Mouse (Mus musculus) midbrain, postnatal 0 days (tissue): ENCODE results near the gene Tspan9. TPM values are rescaled to one million over a fixed set of nuclear protein-coding genes. Genes with fewer than 3 reads are reported as not detected.

Experiments
- ATAC-seq: fragments of 200-750 bp; cut with Nextera tagmentation; 2 replicates; pipeline ENCODE4 v1.8.0; 2017; ENCODE audit warnings: moderate number of reproducible peaks, mild to moderate bottlenecking, moderate TSS enrichment, moderate library complexity; ENCODE audit not compliant: low FRiP score
- DNase-seq: peaks from one replicate; pipeline ENCODE4 v3.0.0-alpha.2; 2015; ENCODE audit warnings: low spot score
- H3K27ac ChIP-seq: fragments of 300-500 bp; sonication (generic); 2 replicates; pipeline ENCODE4 v1.5.1; 2014; ENCODE audit warnings: low read depth, mild to moderate bottlenecking, low read length, mixed read lengths
- H3K27me3 ChIP-seq: fragments of 300-500 bp; sonication (generic); 2 replicates; pipeline ENCODE4 v1.6.1; 2014; ENCODE audit warnings: low read length, control low read depth, mixed read lengths; ENCODE audit not compliant: insufficient read depth
- H3K36me3 ChIP-seq: fragments of 300-500 bp; sonication (generic); 2 replicates; pipeline ENCODE4 v1.6.1; 2014; ENCODE audit warnings: low read length, control low read depth, mixed read lengths; ENCODE audit not compliant: insufficient read depth
- H3K4me1 ChIP-seq: fragments of 300-500 bp; sonication (generic); 2 replicates; pipeline ENCODE4 v1.6.1; 2014; ENCODE audit warnings: mild to moderate bottlenecking, control low read depth, antibody characterized with exemption, low read length, mixed read lengths; ENCODE audit not compliant: insufficient read depth
- H3K4me2 ChIP-seq: fragments of 300-500 bp; sonication (generic); 2 replicates; pipeline ENCODE4 v1.6.1; 2014; ENCODE audit warnings: low read depth, mild to moderate bottlenecking, low read length, mixed read lengths; ENCODE audit not compliant: poor library complexity, severe bottlenecking
- H3K4me3 ChIP-seq: fragments of 300-500 bp; sonication (generic); 2 replicates; pipeline ENCODE4 v1.5.1; 2014; ENCODE audit warnings: low read depth, mild to moderate bottlenecking, low read length, moderate library complexity
- H3K9ac ChIP-seq: fragments of 300-500 bp; sonication (generic); replicated peaks from 2 replicates; pipeline ENCODE4 v1.6.1; 2014; ENCODE audit warnings: mild to moderate bottlenecking, low read length, moderate library complexity, mixed read lengths; ENCODE audit not compliant: poor library complexity, severe bottlenecking
- H3K9me3 ChIP-seq: fragments of 300-500 bp; sonication (generic); 2 replicates; pipeline ENCODE4 v1.6.1; 2016; ENCODE audit warnings: low read length, control low read depth
- CTCF ChIP-seq: IDR thresholded peaks from 2 replicates; pipeline ENCODE4 v1.5.1; 2016; ENCODE audit warnings: antibody characterized with exemption, mild to moderate bottlenecking
- WGBS: fragments of 180-500 bp; shearing (Covaris S2); extraction: QIAGEN DNeasy Blood & Tissue Kit; methylation state at CpG from one replicate; pipeline ENCODE4 v1.1.7; 2014; 5-methylcytosine and 5-hydroxymethylcytosine counted together
- polyA plus RNA-seq: library from polyadenylated mRNA; unstranded; fragments of >200 nt; fragmentation: Nextera tagmentation; extraction: Ambion mirVana; gene quantifications from 2 replicates; pipeline ENCODE4 v1.2.1, GENCODE M21; 2015
- total RNA-seq: library from RNA; depleted of rRNA; stranded (reverse); fragments of >200 nt; gene quantifications from 2 replicates; pipeline ENCODE4 v1.2.3, GENCODE M21; 2014

The Tspan9 gene
- total and polyA plus RNA-seq, 2 experiments from 2014 or later, result 50.9 to 160 TPM

DNA sequence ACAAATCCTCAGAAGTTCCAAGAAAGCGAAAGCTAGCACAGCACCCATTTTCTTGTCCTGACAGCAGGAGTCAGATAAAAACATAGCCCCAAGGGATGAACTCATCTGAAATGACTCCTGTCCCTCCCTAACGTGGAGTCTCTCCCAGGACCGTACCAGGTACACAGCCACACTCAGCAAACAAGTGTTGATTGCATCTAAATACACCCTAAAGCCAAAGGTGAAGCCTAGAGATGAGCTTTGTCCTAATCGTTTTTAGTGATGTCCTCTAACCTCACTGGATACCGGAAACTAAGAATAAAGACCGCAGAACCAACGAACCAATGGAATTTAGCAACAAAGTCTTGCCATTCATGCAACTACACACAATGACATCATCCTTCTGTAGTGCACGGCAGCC, 96.2 kb downstream of the Tspan9 start:
- WGBS, result 84% methylated on average over 8 of the region's 8 CpGs
- Histone ChIP-seq H3K9me3 (no peaks in the 10 kb centered on the region), H3K4me2 (no peak overlapping the region), H3K9ac (no peak overlapping the region), H3K4me3 (no peak overlapping the region), H3K4me1 (no peaks in the 10 kb centered on the region), H3K27ac (no peak overlapping the region), H3K27me3 (no peaks in the 10 kb centered on the region), H3K36me3 (no peaks in the 10 kb centered on the region)
- TF ChIP-seq CTCF, result no peak
- DNase-seq (no peak), ATAC-seq (no peak)

- H3K4me3 ChIP-seq, result no peak overlapping the region
- TF ChIP-seq CTCF, result no peak
- no peak overlapping the region for H3K4me2 ChIP-seq
- no peaks in the 10 kb centered on the region for H3K27me3 ChIP-seq
- H3K4me1 ChIP-seq, result no peaks in the 10 kb centered on the region
- DNase-seq (no peak), ATAC-seq (no peak)
- H3K36me3 ChIP-seq, result no peaks in the 10 kb centered on the region
- no peak overlapping the region for H3K9ac ChIP-seq
- no peak overlapping the region for H3K27ac ChIP-seq
- no peaks in the 10 kb centered on the region for H3K9me3 ChIP-seq
- WGBS, result 85% methylated on average over 6 of the region's 6 CpGs
Measured at GRCm38 (mm10) chr6:128046799-128047198, 96.6 kb downstream of the Tspan9 start.

GRCm38 (mm10) chr6:128044691-128045090, 98.7 kb downstream of the Tspan9 start:
- ATAC-seq (no peak), DNase-seq (no peak)
- no peaks in the 10 kb centered on the region for H3K36me3 ChIP-seq
- H3K9ac ChIP-seq, result no peak overlapping the region
- H3K9me3 ChIP-seq, result no peaks in the 10 kb centered on the region
- no peaks in the 10 kb centered on the region for H3K4me1 ChIP-seq
- no peak overlapping the region for H3K4me3 ChIP-seq
- no peak overlapping the region for H3K27ac ChIP-seq
- WGBS, result 52% methylated on average over 10 of the region's 10 CpGs
- no peak overlapping the region for H3K4me2 ChIP-seq
- TF ChIP-seq CTCF, result no peak
- H3K27me3 ChIP-seq, result no peaks in the 10 kb centered on the region

DNA sequence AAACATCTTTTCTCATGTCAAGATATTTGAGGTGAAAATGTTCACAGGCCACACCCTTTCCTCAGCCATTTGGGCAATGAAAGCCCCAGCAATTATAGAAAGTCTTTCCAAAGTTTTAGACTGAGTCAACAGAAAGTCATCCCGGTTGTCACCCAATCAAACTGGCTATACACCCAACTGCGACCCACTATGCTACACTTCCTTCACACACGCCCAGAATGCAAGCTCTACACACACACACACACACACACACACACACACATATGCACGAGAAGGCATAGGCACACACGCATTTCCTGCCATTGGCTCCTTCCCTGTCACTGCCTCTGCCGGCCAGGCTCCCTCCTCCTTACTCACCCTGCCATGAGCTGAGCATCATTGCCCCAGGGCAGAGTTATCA, 99.9 kb downstream of the Tspan9 start:
- DNase-seq, result no peak
- Histone ChIP-seq H3K4me3 (no peak overlapping the region), H3K36me3 (no peaks in the 10 kb centered on the region), H3K27me3 (no peaks in the 10 kb centered on the region), H3K4me1 (no peaks in the 10 kb centered on the region), H3K27ac (no peak overlapping the region), H3K9ac (no peak overlapping the region), H3K9me3 (no peaks in the 10 kb centered on the region), H3K4me2 (no peak overlapping the region)
- WGBS, result 86% methylated on average over 6 of the region's 6 CpGs
- no peak for ATAC-seq
- TF ChIP-seq CTCF, result no peak

DNA sequence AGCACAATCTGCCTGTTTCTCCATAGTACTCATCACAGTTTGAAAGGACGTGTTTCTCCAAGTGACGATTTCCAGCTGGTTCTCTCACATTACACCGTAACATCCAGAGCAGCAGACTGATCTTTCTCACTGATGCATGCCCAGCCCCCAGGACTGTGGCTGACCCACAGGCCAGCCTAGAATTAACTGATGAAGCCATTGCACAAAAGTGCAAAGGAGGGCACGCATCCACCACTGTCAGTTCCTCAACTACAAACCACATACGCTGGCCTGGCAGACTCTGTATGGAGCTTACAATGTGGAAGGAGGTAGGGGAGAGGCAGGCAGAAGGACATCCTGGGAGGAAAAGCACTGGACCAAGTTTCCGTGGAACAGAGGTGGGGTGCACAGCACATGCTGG, 101.6 kb downstream of the Tspan9 start:
- H3K4me3 ChIP-seq, result no peak overlapping the region
- no peak overlapping the region for H3K27ac ChIP-seq
- no peak overlapping the region for H3K9ac ChIP-seq
- DNase-seq, result no peak
- no peak overlapping the region for H3K4me2 ChIP-seq
- H3K27me3 ChIP-seq, result no peaks in the 10 kb centered on the region
- no peaks in the 10 kb centered on the region for H3K9me3 ChIP-seq
- H3K4me1 ChIP-seq, result no peaks in the 10 kb centered on the region
- no peak for TF ChIP-seq CTCF
- 66% methylated on average over 6 of the region's 6 CpGs for WGBS
- no peaks in the 10 kb centered on the region for H3K36me3 ChIP-seq
- ATAC-seq, result no peak

DNA sequence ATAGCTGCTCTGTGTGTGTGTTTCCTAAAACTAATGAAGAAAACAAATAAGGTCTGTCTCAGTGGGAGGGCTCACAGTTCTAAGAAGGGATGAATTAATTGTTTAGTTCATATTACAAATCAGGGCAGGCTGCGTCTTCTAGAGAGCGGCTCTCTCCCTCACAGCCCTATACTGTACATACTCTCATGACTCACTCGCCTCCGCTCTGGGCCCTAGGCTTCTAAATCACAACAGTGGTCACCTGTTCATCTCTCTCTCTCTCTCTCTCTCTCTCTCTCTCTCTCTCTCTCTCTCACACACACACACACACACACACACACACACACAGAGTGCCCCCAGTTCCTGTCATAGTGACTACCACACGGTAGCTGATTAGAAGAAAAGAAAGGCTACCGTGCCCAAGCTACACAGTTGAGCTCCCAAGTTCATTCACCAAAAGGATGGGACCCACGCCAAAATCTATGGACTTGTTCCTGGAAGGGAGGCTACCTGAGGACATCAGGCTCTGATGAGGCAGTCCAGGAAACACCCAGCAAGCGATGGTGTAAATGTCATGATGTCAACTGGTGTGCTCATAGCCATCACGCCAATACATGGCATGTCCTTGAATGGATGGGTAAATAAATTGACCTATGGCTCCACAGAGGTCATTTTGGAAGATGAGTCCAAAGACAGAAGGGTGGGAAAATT, 104.2 kb downstream of the Tspan9 start:
- 87% methylated on average over 9 of the region's 9 CpGs for WGBS
- Histone ChIP-seq H3K4me3 (no peak overlapping the region), H3K27me3 (no peaks in the 10 kb centered on the region), H3K27ac (no peak overlapping the region), H3K36me3 (no peaks in the 10 kb centered on the region), H3K4me1 (peaks cover 3% of the 10 kb centered on the region; the same call in 1 of the 2 replicates), H3K9ac (no peak overlapping the region), H3K9me3 (no peaks in the 10 kb centered on the region), H3K4me2 (no peak overlapping the region)
- TF ChIP-seq CTCF, result no peak
- ATAC-seq, result no peak
- DNase-seq, result no peak
